ENCODE assay signal across 25 mouse cellular contexts in genomic region chr14:34613523-34613922, GRCm38 (mm10). TPM values are rescaled to one million over a fixed set of nuclear protein-coding genes. Genes with fewer than 3 reads are reported as not detected.
"Had no signal": no experiment of that assay in that cellular context is flagged by ENCODE, and none has a peak within 500 bp of the region (broad histone marks: within the 10 kb centered on the region; RNA-seq: fewer than 3 reads in every experiment).

No protein-coding gene starts in this region.

- H3K36me3 ChIP-seq: lung, embryonic 15.5 days; midbrain, embryonic 13.5 days; midbrain, embryonic 15.5 days; neural tube, embryonic 12.5 days; stomach, embryonic 15.5 days had no signal

- H3K4me1 ChIP-seq: midbrain, embryonic 15.5 days had no signal

- ATAC-seq: liver, postnatal 0 days; lung, postnatal 0 days; midbrain, embryonic 13.5 days; midbrain, embryonic 15.5 days had no signal

- H3K4me3 ChIP-seq: lung, embryonic 15.5 days; megakaryocyte, embryonic 14.5 days; midbrain, embryonic 13.5 days; midbrain, embryonic 15.5 days; neural tube, embryonic 12.5 days; stomach, embryonic 15.5 days had no signal

- H3K4me2 ChIP-seq: lung, embryonic 15.5 days; midbrain, embryonic 11.5 days; midbrain, embryonic 13.5 days; midbrain, embryonic 15.5 days; neural tube, embryonic 12.5 days; stomach, embryonic 15.5 days had no signal

- H3K9ac ChIP-seq: liver, postnatal 0 days; lung, embryonic 15.5 days; midbrain, embryonic 13.5 days; midbrain, embryonic 15.5 days; neural tube, embryonic 12.5 days; stomach, embryonic 15.5 days had no signal

- H3K9me3 ChIP-seq: lung, embryonic 15.5 days; megakaryocyte, embryonic 14.5 days; midbrain, embryonic 13.5 days; midbrain, embryonic 15.5 days; neural tube, embryonic 12.5 days; stomach, embryonic 15.5 days had no signal

- DNase-seq: liver, postnatal 0 days; lung, adult 2 months; lung, postnatal 14 days; lung, postnatal 36 days; right cerebral cortex, postnatal 14 days; thymus, adult 2 months; thymus, postnatal 25 days; thymus, postnatal 4 days had no signal

- H3K27ac ChIP-seq: lung, embryonic 15.5 days; macrophage; midbrain, embryonic 13.5 days; midbrain, embryonic 15.5 days; neural tube, embryonic 12.5 days; stomach, embryonic 15.5 days; stomach, postnatal 0 days had no signal

- H3K27me3 ChIP-seq: stomach, embryonic 15.5 days had no signal

RNA-seq across cellular contexts. Expression of gene Opn4, which starts 13.6 kb away (rescaled TPM):
- total RNA-seq: megakaryocyte progenitor cell, adult 5-6 weeks; midbrain, postnatal 0 days; monocyte, adult 5-6 weeks; neutrophil, adult 5-6 weeks had no signal
- polyA plus RNA-seq: liver, postnatal 0 days; lung, adult 2 months; macrophage; midbrain, embryonic 11.5 days; midbrain, embryonic 15.5 days; neural tube, embryonic 12.5 days; neural tube, embryonic 14.5 days; spleen, adult 2 months; stomach, embryonic 15.5 days; stomach, postnatal 0 days; urinary bladder, adult 2 months had no signal

RNA-seq across cellular contexts. Expression of gene Ldb3, which starts 25.0 kb away (rescaled TPM):
- total RNA-seq: megakaryocyte progenitor cell, adult 5-6 weeks; monocyte, adult 5-6 weeks; neutrophil, adult 5-6 weeks had no signal
- polyA plus RNA-seq: macrophage had no signal
